Mouse (Mus musculus) layer of hippocampus, postnatal 10 days (tissue): ENCODE measurements at regions not wholly inside any gene's neighbourhood (a gene's known extent, or its start where the extent isn't known, plus 50 kb on each side); places are given as distances from the start of the nearest gene placed in this dataset.

ENCODE experiments used
- DNase-seq, 2 experiments: peaks; one replicate each; pipeline ENCODE4 v3.0.0; 2021; ENCODE audit warnings: low spot score in 2 of 2

GRCm38 (mm10) chr2:11118625-11119024 is 53.3 kb upstream of the Prkcq start:
- no peak for DNase-seq

GRCm38 (mm10) chr2:11119301-11119700 is 52.6 kb upstream of the Prkcq start:
- no peak for DNase-seq
